Mouse (Mus musculus) cerebellum, adult 8-10 months (tissue): ENCODE data around the gene Tuba1b.
A peak's percentile ranks its signal among the peaks of the same experiment; 100 is the strongest.
"Not testable (repeated sequence)": the region's sequence is repeated elsewhere in the genome, so short reads cannot be mapped to it uniquely, and the experiment has no call there.

Experiments used
- DNase-seq: peaks from one replicate; pipeline ENCODE4 v3.0.0; 2022

The Tuba1b gene

DNA sequence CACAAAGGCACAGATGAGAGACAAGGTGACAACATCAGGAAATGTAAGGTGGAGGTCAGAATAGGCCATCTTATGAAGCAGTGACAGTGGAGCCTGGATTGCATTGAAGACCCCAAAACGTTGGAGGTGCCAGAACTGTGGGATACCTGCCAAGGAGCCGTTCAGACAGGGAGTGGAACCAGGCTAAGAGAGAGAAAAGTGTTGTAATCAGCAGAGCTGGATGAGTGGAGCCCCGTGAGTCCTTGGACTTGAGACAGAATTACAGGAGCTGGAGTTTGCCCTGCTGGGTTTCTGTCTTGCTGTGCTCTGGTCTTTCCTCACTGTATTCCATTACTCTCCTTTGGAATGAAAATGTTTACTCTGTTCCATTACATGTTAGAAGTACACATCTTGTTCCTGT is 11.8 kb downstream of the Tuba1b start:
- no peak for DNase-seq

DNA sequence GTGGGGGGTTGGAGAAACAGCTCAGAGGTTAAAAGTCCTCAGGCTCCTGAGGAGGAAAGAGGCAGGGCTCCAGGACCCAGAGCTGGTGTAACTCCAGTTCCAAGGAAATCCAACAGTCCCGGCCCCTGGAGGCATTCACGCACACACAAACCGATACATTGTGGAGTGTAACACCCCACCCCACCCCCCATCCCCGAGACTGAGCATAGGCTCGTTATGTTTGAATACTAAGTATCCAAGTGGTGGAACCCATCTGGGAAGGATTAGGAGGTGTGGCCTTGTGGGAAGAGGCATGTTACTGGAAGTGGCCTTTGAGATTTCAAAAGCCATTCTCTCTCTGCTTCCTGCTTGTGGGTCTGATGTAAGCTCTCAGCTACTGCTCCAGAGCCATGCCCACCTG is 12.9 kb downstream of the Tuba1b start:
- no peak for DNase-seq

DNA sequence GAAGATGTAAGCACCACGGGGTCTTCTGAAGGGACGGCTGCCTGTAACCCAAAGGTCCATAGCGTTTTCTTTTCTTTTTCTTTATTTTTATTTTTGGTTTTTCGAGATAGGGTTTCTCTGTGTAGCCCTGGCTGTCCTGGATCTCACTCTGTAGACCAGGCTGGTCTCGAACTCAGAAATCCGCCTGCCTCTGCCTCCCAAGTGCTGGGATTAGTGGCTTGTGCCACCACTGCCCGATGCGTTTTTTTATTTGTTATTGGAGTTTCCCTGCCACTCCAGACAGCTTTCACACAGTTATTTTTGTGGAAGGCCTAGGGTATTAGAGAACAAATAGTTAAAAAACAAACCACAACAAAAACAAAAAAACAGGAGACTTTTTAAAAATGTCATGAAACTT is 15.9 kb downstream of the Tuba1b start:
- DNase-seq = not testable (repeated sequence)

DNA sequence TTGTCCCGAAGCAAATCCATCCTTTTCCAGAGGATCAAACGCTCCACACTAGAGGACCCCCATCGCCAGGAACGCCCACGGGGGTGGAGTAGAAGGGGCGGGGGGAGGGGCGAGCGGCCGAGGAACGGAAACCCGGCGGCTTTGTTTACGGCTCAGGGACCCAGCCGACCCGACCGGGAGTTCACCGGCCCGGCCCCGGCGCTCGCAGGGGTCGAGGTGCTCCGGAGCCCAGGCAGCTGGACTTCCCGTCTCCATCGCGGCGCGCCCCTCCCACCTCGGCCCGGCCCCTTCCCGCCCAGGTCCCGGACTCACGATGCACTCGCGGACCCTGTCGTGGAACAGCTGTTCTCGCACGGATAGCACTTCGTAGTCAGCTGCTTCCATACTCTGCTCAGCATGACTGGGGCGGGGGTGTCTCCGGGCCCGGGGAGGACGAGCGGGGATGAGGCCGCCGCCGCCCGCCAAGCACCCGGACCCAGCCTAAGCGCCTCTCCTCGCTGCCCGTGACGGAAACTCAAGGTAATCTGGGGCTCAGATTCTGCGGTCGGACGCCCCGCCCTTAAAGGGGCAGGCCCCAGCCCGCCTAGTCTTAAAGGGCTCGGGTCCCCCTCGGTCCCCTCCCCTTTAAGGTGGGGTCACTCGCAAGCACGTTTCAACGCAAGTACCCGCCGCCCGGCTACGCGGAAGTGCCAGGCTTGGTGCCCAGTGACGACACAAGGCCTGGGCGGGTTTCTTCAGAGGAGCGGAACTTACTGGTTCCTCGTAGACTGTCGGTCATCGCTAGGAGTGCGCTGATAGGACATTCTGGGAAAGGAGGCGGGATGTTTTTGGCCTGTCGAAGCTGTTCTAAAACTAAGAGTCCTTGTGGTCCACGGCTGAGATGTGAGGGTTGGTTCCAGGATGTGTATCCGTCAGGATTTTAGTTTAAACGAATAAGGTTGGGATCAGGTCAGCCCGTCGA is 16.5 kb downstream of the Tuba1b start, which contains the start of gene Lmbr1l:
TSS of gene Lmbr1l (minus strand) at position 694 of the 961 bp plus-strand sequence.
- DNase-seq = peak; percentile 98

DNA sequence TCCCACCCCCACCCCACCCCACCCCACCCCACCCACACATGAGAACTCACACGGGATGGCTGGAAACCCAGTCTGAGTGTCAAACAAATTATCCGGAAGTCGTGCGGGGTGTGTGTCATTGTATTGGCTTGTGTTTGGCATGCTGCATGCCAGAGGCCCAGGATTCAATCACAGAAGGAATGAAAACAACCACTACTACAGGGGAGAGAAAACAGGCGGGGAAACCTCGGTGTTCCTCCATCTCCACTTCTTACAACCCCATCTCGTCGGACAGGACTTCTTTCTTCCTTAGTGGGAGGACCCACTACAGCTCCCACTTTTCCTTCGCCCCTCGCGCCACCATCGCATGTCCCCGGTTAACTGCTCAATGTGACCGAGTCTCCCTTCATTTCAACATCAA is 17.3 kb downstream of the Tuba1b start:
- no peak for DNase-seq

DNA sequence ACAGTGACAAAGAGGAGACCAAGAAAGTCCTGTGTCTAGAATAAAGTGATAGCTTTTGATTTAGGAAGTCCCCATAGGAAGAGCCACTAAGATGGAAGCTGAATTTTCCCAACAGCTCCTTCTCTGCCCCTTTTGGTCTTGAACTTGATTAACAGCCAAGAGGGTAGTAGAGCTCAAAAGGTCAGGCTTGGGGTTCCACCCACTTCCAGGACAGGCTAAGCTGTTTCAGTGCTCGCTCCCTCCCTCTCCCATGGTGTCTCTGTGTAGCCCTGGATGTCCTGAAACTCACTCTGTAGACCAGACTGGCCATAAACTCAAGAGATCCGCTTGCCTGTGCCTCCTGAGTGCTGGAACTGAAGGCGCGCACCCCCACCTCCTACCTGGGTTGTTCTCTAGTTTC is 18.3 kb downstream of the Tuba1b start:
- DNase-seq = no peak

DNA sequence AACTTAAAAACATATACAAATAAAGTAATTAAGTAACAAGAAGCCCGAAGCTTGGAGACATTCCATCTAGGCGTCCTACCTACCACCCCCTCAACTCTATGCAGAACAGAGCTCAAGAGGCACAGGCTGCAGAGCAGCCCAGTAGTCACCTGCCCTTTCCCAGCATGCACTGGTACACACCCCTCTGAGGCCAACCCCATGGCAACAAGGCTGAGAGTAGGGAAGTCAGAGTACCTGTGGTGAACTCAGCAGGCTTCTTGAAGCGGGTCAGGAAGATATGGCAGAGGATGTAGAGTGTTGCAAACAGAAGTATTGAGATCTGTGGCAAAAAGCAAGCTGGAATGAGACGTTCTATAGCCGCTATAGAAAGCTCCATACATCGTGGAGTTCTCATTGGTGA is 19.5 kb downstream of the Tuba1b start:
- no peak for DNase-seq

DNA sequence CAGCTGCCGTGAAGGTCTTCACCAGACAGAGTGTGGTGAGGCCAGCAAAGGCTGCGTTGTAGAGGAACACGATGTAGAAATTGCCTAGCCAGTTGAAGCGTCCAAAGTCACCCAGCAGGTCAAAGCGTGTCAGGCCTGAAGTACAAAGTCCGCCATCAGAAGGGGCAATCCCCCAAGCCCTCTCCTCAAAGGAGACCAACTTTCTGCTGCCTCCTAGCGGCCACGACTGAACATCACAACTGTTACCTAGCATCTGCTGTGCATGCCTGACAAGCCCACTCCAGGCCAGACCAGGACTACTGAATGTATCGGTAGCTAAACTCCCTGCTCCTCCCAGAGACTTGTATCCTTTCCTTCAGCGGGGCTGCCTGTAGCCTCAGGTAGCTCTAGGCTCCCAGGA is 29.7 kb downstream of the Tuba1b start:
- no peak for DNase-seq

DNA sequence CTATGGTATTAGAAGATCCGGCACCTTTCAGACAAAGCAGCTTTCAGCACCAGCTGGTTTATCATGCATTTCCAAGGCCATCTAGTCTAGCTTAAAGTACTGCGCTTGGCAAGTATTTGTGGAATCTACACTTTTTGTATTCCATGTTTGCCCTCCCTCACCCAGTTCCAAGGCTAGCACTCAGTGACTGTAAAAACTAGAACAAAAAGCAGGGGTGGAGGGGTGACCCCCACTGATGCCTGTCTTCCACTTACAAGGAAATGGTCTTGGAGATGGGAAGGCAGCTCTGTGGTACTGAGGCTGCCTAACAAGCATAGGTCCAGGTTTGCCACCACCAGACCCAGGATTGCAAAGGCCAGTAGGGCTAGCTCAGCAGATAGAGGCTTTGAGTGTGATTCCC is 31.8 kb downstream of the Tuba1b start:
- DNase-seq = no peak

DNA sequence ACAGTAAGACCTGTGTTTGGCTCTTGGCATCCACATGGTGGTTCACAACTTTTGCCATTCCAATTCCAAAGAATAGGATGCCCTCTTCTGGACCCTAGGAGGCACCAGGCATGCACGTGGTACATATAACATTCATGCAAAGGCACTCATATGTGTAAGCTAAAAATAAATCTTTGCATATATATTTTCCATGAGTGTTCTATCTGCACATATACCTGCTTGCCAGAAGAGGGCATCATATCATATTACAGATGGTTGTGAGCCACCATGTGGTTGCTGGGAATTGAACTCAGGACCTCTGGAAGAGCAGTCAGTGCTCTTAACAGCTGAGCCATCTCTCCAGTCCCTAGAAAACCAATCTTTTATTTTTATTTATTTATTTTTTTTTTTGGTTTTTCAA is 32.8 kb downstream of the Tuba1b start:
- DNase-seq = no peak

DNA sequence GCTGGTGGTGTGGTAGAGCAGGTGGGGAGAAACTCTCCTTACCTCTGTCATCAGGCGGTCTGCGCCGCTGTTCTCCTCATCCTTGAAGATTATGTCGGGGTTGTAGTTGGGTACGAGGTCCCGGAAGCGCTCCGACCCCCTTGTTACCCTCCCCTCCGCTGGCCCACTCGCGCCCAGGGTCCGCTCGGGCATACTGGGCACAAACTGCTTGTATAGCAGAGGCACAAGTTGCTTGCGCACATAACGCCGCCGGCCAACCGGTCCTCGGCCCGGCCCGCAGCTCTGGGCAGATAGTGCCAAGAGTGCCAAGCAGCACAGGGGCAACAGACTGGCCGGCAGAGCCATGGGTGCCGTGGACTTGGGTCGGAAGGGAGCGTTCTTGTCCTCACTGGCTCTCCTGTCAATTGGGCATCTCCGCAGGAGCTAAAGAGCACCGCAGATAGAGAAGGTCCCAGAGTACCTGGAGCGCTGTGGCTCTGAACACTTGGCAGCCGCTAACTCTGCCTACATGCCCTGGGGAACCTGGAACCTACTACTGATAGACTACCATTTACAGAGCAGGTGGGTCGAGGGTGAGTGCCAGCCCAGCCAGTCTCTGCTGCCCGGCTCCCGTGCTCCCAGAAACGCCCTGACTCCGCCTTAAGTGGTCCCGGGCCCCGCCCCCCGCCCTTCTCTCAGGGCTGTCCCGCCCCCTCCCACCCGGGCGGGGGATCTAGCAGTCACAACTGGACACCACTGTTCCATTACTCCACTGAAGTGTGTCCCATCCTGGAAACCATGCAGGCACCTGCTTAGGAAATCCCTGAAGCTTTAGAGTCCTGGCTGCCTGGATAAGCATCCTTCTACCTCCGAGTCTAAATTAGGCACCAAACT is 36.2 kb downstream of the Tuba1b start, which contains the start of gene Dhh:
TSS of gene Dhh (minus strand) at position 613 of the 873 bp plus-strand sequence.
- DNase-seq = no peak

DNA sequence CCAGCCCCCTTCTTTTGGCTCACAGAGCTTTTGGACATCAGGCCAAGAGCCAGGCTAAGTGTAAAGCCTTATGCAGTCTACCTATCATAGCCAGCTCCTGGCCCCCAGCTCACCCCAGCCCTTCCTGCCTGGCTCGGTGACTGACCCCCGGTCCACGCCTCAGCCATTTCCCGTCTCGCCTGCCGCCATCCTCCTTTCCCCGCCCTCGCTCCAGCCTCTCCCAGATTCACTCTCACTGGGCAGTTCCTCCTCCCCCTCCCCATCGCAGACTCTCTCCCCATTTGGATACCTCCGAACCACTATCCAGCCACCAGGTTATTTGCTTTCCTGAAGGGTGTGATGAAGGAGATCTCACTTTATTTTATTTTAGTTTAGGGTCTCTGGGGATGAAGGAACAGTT is 36.9 kb downstream of the Tuba1b start:
- no peak for DNase-seq

DNA sequence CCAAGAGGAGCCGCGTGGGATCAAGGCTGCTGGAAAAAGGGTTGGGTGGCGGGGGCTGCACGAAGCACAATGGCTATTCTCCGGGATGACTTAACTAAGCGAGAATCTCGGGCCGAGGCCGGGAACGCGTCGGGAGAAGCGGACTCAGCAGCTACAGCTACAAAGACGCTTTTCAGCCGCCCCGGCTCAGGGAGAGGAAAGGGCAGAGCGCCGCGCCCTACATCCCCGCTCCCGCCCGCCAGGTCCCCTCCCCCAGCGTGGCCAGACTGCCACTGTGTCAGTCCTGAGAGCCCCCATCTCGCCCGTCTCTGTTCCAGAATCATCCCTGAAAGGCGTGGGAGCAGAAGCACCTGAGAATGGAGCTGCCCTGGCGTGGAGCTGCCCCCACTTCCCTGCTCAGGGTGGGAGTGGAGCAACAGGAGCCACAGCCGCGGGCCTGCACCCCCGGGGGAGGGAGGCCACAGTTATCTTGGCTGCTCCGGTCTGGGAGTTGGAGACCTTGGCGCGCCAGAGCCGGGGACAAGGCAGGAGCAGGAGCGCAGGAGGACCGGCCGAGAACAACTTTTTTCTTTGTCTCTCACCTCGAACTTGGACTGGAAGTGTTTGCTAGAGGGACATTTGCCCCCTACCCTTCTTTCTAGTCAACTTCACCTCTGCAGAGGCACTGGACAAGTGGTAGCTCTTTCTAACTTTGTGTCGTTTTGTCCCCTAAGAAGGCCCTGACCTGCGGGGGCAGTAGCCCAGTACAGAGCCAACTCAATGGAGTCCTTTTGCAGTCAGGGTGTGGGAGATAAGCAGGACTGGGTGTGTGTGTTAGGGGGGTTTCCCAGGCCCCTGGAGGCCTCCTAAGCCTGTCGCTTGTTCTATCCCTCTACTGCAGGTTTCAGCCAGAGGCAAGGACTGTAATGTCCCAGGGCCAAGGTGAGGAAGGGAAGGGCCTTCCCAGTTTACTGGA is 38.5 kb downstream of the Tuba1b start:
- DNase-seq = no peak

DNA sequence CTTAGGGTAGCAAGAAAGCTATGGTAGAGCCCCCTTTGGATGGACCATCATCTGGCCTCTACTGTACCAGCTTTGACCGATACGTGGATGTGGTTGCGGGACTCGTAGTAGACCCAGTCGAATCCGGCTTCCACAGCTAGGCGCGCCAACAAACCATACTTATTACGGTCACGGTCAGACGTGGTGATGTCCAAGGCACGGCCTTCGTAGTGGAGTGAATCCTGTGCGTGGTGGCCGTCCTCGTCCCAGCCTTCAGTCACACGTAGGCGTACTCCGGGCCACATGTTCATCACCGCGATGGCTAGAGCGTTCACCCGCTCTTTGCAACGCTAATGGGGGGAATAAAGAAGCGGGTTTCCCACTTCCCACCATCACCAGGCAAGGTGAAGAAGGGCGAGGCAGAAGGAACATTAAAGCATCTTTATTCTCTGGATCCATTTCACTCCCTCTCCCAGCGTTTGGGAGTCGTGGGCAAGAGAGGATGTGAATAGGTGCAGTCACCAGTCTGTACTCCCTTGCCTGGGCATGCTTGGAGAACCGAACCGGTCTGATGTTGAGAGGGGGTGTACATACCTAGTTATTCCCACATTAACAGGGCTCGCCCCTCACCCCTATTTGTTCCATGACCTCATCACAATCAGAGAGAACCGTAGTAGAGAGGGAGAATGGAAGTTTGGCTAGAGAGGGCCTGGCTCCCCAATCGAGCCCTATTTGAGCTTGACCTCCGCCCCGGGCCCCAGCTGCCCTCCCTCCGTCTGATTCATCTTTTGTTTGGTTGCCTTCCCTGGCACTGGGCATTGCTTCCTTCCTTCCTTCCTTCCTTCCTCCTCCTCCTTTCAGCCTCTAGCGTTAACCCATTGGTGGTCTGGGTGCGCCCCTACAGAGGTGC is 39.4 kb downstream of the Tuba1b start:
- no peak for DNase-seq

DNA sequence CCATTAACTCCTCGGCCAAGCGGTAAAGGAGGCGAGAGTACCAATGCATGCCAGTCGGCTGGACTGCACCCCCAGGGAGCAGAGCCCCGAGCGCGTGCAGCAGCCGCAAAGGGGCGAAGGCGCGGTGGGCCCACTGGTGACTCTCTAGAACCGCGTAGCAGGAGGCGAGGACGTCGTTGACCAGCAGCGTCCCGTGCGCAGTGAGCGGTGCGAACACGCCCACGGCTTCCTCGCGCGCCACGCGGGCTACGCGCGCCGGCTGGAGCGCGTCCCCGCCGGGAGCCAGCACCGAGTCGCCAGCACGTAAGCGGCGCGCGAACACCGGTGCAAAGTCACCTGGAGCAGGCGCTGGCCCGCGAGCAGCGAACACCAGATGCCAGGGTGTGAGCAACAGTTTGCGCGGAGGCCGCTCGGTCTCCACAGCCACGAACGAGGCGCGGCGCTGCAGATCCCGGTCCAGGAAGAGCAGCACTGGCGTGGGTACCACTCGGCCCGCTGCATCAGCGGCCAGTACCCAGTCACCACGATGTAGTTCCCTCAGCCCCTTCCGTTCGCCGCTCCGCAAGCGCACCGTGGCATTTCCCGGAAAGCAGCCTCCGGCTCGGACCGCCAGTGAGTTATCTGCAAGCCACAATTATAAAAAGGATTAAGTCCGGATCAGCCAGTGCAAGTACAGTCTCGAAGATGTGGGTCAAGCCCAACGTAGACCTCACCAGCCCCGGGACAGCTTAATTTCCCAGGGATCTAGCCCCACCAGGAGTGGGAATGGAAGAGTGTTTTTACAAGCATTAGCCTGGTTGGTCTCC is 40.2 kb downstream of the Tuba1b start, which contains the start of gene Rhebl1:
TSS of gene Rhebl1 (minus strand) at position 601 of the 806 bp plus-strand sequence.
- peak; percentile 43 for DNase-seq

DNA sequence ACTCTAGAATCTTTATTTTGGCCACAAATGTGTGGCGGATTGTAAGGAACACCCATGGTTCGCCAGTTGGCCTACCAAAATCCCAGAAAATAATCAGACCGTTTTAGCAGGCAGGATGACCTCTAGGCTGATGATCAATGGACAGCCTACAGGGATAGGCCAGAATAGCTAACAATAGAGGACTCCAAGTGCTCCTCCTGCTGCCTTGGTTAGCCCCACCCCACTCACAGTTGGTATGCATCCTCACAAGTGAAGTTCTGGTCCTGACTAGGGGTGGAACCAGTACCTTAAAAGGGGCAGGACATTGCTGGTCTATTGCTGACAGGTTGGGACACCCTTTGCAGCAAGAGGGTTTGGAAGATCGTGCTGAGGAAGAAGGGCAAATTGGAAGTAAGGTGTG is 41.3 kb downstream of the Tuba1b start:
- no peak for DNase-seq

DNA sequence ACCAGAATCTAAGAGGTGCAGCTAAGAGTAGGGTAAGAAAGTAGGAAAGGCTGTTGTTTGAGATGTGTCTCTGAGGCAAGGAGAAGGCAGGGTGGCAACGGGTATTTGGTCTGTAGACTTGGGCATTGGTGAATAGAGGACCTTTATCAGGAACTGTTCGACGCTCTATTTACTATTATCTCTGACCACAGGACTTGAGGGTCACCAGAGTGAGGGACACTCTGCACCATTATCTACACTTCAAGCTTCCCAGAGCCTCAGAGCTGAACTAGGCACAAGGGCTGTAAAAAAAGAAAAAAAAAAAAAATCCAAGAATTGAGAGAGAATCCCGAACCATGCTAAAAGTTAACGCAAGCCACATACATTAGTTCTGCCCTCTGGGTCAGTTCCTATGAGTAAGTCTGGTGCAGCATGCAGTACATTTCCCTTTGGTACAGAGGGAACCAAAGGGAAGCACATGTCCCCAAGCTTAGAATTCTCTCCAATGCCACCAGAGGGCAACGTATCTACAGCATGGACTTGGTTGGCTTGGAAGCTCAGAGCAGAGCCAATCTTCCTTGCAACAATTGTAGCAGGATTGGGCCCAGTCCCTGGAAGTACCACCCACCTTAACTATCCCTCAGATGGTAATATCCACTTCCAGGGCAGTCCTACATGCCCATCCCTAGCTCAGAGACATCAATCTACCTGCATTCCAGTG is 42.3 kb downstream of the Tuba1b start:
- peak; percentile 63 for DNase-seq

DNA sequence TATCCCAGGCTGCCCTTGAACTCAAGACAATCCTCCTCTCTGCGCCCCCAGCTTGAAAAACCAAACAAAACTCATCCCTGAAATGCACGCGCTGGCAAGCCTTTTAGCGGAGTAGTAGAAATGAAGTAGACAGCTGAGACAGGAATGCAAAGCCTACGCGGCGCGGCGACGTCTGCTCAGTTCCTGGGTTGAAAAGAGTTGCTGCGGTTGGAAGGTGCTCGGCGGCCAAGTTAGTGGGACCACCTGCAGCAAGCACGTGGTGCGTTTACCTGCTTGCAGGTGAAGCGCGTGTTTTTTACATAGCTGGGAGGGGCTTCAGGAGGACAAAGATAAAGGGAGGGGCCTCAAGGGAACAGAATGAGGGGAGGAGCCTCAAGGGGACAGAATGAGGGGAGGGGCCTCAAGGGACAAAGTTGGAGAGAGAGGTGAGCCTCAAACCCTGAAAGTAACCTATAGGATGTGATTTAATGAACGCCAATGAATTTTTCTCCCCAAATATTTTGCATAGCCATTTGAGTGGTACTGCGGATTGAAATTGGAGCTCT is 43.1 kb downstream of the Tuba1b start:
- DNase-seq = no peak

DNA sequence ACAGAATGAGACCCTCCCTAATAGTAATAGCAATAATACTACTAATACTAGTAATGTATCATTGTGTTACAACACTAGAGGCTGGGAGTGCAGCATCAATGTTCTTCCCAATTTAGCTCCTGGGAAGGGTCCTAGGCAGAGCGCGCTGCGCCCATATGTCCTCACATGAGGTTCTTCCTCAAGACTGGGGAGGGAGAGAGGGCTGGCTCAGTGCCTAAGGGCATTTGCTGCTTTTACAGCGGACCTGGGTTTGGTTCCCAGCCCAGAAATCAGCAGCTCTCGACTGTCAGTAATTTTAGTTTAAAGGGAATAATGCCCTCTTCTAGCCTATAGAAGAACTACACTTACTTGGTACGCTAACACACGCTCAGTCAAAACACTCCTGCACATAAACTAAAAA is 46.8 kb downstream of the Tuba1b start:
- DNase-seq = no peak
